Mouse (Mus musculus): Measurements from ENCODE around the gene Chpf.

DNA sequence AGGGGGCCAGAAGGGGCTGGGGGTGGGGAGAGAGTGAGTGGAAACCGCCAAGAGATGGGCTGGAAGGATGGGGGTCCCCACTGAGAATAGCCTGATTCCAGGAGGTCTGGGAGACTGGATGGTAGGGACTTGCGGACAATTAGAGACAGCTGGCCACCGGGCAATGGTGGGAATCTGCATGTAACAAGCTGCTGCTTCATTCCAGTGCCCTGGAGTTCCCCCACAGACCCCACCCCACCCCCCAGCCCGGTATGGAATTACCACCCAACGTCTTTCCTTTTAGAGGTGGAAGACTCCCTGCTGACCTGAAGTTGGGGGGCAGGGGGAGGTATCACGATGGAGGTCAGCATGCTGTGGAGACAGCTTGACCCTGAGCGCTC, 31.1 kb downstream of the Chpf start:
- TF ChIP-seq EP300 (IDR thresholded peaks at IDR 0.05) (no peak), CTCF (IDR thresholded peaks at IDR 0.05) (no peak)
